In genomic region chr17:79605794-79606193, GRCm38 (mm10) we compare ENCODE assay signal across 23 mouse cellular contexts.
"Had no signal": no experiment of that assay in that cellular context is flagged by ENCODE, and none has a peak within 500 bp of the region (broad histone marks: within the 10 kb centered on the region; RNA-seq: fewer than 3 reads in every experiment).

No protein-coding gene starts in this region.

- H3K27ac ChIP-seq: intestine, embryonic 15.5 days; kidney, postnatal 0 days; layer of hippocampus, adult 2 months; left cerebral cortex, adult 2 months; limb, embryonic 13.5 days; liver, embryonic 14.5 days; macrophage; midbrain, embryonic 12.5 days; midbrain, embryonic 15.5 days; neural tube, embryonic 12.5 days; neural tube, embryonic 15.5 days; stomach, embryonic 15.5 days had no signal

- DNase-seq: kidney, adult 11 months; kidney, adult 9 months; kidney, postnatal 25 days; layer of hippocampus, adult 9-11 months; liver; liver, postnatal 0 days; right cerebral cortex, adult 18-20 months; right cerebral cortex, postnatal 14 days; right cerebral cortex, postnatal 4 days; thymus, postnatal 25 days had no signal

- H3K4me2 ChIP-seq: intestine, embryonic 15.5 days; limb, embryonic 13.5 days; midbrain, embryonic 12.5 days; midbrain, embryonic 15.5 days; neural tube, embryonic 12.5 days; neural tube, embryonic 15.5 days; stomach, embryonic 15.5 days had no signal

- H3K36me3 ChIP-seq: intestine, embryonic 15.5 days; limb, embryonic 13.5 days; midbrain, embryonic 12.5 days; midbrain, embryonic 15.5 days; neural tube, embryonic 12.5 days; neural tube, embryonic 15.5 days; stomach, embryonic 15.5 days had no signal

- H3K4me1 ChIP-seq: intestine, embryonic 15.5 days; limb, embryonic 13.5 days; midbrain, embryonic 12.5 days; midbrain, embryonic 15.5 days; neural tube, embryonic 12.5 days; neural tube, embryonic 15.5 days; stomach, embryonic 15.5 days had no signal

- H3K9me3 ChIP-seq: intestine, embryonic 15.5 days; limb, embryonic 13.5 days; midbrain, embryonic 12.5 days; midbrain, embryonic 15.5 days; neural tube, embryonic 12.5 days; neural tube, embryonic 15.5 days; stomach, embryonic 15.5 days had no signal

- ATAC-seq: hindbrain, embryonic 16.5 days; intestine, embryonic 15.5 days; liver, postnatal 0 days; midbrain, embryonic 15.5 days had no signal

- H3K27me3 ChIP-seq: intestine, embryonic 15.5 days; limb, embryonic 13.5 days; midbrain, embryonic 12.5 days; midbrain, embryonic 15.5 days; neural tube, embryonic 12.5 days; neural tube, embryonic 15.5 days; stomach, embryonic 15.5 days had no signal

- H3K9ac ChIP-seq: intestine, embryonic 15.5 days; limb, embryonic 13.5 days; liver, embryonic 14.5 days; liver, postnatal 0 days; midbrain, embryonic 12.5 days; midbrain, embryonic 15.5 days; neural tube, embryonic 12.5 days; neural tube, embryonic 15.5 days; stomach, embryonic 15.5 days had no signal

- H3K4me3 ChIP-seq: intestine, embryonic 15.5 days; layer of hippocampus, adult 2 months; left cerebral cortex, adult 2 months; limb, embryonic 13.5 days; midbrain, embryonic 12.5 days; midbrain, embryonic 15.5 days; neural tube, embryonic 12.5 days; neural tube, embryonic 15.5 days; stomach, embryonic 15.5 days had no signal
